Mouse (Mus musculus) adrenal gland, adult 18-20 months (tissue): Measurements from ENCODE around the gene Gm13288. TPM values are rescaled to one million over a fixed set of nuclear protein-coding genes. Genes with fewer than 3 reads are reported as not detected.
"Not testable (repeated sequence)": the region's sequence is repeated elsewhere in the genome, so short reads cannot be mapped to it uniquely, and the experiment has no call there.

Experiments
- DNase-seq, 2 experiments: peaks; one replicate each; pipeline ENCODE4 v3.0.0; 2021 to 2022; ENCODE audit warnings: low spot score in 2 of 2
- long read RNA-seq, 2 experiments: library from polyadenylated mRNA; stranded (forward); transcript quantifications; one replicate each; pipeline ENCODE4 v2.0.0; 2021
- total RNA-seq, 2 experiments: library from RNA; stranded (reverse); gene quantifications; 1 replicate in 1 of 2; 2 replicates in 1 of 2; pipeline ENCODE4 v1.2.3; 2021

Gm13288 gene
- total RNA-seq = not detected
- long read RNA-seq, experiment 1 = 0 reads
- long read RNA-seq, experiment 2 = 0 reads

GRCm38 (mm10) chr4:88805231-88805630 is at the start of gene Gm13288:
Gm13288 (plus strand) TSS chr4:88805531.
- DNase-seq = not testable (repeated sequence)

GRCm38 (mm10) chr4:88756581-88757513 is 48.5 kb upstream of the Gm13288 start:
- peak; percentile 8 to 21 for DNase-seq

- DNase-seq = peak; percentile 86 to 90
Observed at GRCm38 (mm10) chr4:88757628-88758031, 47.7 kb upstream of the Gm13288 start.

- DNase-seq = not testable (repeated sequence)
Observed at GRCm38 (mm10) chr4:88758751-88759150, 46.6 kb upstream of the Gm13288 start.

GRCm38 (mm10) chr4:88759610-88760268 is 45.6 kb upstream of the Gm13288 start, which contains the start of gene Gm13283:
Gm13283 (plus strand) TSS chr4:88760119.
- peak in 1 of 2 experiments; percentile 16 for DNase-seq

- peak; percentile 57 to 67 for DNase-seq
Observed at GRCm38 (mm10) chr4:88760431-88760830, 44.9 kb upstream of the Gm13288 start.

GRCm38 (mm10) chr4:88761776-88762175 is 43.6 kb upstream of the Gm13288 start:
- DNase-seq = peak; percentile 65 to 71

- peak in 1 of 2 experiments; percentile 15 for DNase-seq
Observed at GRCm38 (mm10) chr4:88762341-88762740, 43.0 kb upstream of the Gm13288 start.

- DNase-seq = peak; percentile 37
Observed at GRCm38 (mm10) chr4:88763384-88764018, 41.8 kb upstream of the Gm13288 start.

- DNase-seq = not testable (repeated sequence)
Observed at GRCm38 (mm10) chr4:88773534-88773933, 31.8 kb upstream of the Gm13288 start, which contains the start of gene Gm13290. Gm13290 (plus strand) TSS chr4:88773834.

- DNase-seq = not testable (repeated sequence)
Observed at GRCm38 (mm10) chr4:88776622-88777021, 28.7 kb upstream of the Gm13288 start, which contains the start of gene Gm13289. Gm13289 (plus strand) TSS chr4:88776922.

GRCm38 (mm10) chr4:88779550-88779949 is 25.8 kb upstream of the Gm13288 start, which contains the start of gene Gm13272:
Gm13272 (plus strand) TSS chr4:88779850.
- not testable (repeated sequence) for DNase-seq

- DNase-seq = not testable (repeated sequence)
Observed at GRCm38 (mm10) chr4:88780320-88780719, 25.0 kb upstream of the Gm13288 start.

GRCm38 (mm10) chr4:88781831-88782230 is 23.5 kb upstream of the Gm13288 start, which contains the start of gene Ifnz:
Ifnz (plus strand) TSS chr4:88782131.
- DNase-seq = not testable (repeated sequence)

- DNase-seq = peak in 1 of 2 experiments; percentile 24
Observed at GRCm38 (mm10) chr4:88782335-88782734, 23.0 kb upstream of the Gm13288 start.

GRCm38 (mm10) chr4:88785409-88785808 is 19.9 kb upstream of the Gm13288 start, which contains the start of gene Gm13276:
Gm13276 (plus strand) TSS chr4:88785709.
- DNase-seq = not testable (repeated sequence)

GRCm38 (mm10) chr4:88788402-88788801 is 16.9 kb upstream of the Gm13288 start, which contains the start of gene Gm13277:
Gm13277 (plus strand) TSS chr4:88788632.
- DNase-seq = peak; percentile 32 to 39

- DNase-seq = not testable (repeated sequence)
Observed at GRCm38 (mm10) chr4:88791250-88791649, 14.1 kb upstream of the Gm13288 start, which contains the start of gene Gm13278. Gm13278 (plus strand) TSS chr4:88791550.

- peak; percentile 66 to 79 for DNase-seq
Observed at GRCm38 (mm10) chr4:88793936-88794675, 11.2 kb upstream of the Gm13288 start, which contains the start of gene Gm13275. Gm13275 (plus strand) TSS chr4:88794487.

- not testable (repeated sequence) for DNase-seq
Observed at GRCm38 (mm10) chr4:88797097-88797496, 8.2 kb upstream of the Gm13288 start, which contains the start of gene Gm13279. Gm13279 (plus strand) TSS chr4:88797397.
